Mouse (Mus musculus): ENCODE measurements around the gene Scand1.

Gene Scand1

DNA sequence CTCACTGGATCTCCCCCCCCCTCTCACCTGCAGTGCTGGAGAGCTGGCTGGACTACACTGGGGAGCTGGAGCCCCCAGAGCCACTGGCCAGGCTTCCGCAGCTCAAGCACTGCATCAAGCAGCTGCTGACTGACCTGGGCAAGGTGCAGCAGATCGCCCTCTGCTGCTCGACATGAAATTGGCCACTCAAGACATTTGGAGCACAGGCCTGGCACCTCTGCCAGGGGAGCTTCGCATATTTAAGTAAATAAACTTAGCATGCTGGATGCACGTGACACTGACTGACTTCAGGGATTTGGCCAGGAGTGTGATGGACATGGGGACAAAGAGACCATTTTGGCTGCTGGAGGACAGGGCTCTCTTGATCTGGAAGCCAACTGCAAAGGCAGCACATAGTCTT is 5.2 kb downstream of the Scand1 start:
- DNase-seq (ENCODE audit: low read depth, low spot score): no peak

DNA sequence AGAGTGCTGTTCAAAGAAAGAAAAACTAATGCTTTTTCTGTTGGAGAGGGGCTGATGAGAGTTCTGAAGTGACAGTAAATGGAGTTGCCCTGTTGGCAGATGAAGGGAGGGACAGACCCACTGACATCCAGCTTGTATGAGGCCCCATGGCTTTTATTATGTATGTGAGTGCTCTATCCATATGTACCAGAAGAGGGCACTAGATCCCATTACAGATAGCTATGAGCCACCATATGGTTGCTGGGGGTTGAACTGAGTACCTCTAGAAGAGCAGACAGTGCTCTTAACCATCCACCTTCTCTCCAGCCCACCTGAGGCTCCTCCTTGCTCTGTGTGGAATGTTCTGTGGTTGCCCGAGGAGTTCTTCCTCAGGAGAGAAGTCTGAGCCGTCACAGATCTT is 6.7 kb downstream of the Scand1 start:
- DNase-seq (ENCODE audit: low read depth, low spot score): no peak

- DNase-seq (ENCODE audit: low read depth, low spot score): no peak
These were observed 8.2 kb downstream of the Scand1 start for GRCm38 (mm10) chr2:156304351-156304750.

DNA sequence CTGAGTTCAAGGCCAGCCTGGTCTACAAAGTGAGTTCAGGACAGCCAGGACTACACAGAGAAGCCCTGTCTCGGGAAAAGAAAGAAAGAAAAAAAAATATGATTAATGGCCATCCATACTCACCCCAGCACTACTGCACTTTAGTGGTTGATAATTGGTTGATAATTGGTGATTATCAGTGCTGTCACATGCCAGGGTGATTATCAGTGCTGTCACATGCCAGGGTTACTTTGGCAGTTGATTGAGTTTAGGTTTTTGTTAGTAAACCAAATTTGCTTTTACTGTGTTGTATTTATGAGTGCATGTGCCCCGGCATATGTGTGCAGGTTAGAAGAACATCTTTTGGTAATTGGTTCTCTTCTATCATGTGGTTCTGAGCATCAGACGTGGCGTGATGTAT is 10.4 kb downstream of the Scand1 start:
- no peak for DNase-seq (ENCODE audit: low read depth, low spot score)

- no peak for DNase-seq (ENCODE audit: low read depth, low spot score)
These were observed 14.0 kb downstream of the Scand1 start for GRCm38 (mm10) chr2:156298458-156298857.

DNA sequence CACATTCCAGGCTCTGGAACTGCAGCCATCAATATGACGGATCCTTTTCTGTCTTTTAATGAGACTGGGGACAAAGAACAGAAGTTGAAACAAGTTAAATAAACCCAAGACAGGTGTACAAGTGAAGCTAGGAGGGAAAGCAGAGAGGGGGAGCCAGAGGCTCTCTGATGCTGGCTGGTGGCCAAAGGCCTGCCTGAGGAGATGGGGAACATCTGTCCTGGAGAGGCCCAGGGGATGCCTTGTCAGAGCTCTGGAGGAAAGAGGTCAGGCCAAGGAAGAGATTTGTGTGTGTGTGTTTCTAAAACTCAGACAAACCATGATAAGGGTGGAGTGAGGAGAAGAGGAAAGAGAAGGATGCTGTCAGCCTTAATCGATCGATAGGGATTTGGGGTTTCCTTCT is 14.9 kb downstream of the Scand1 start:
- peak; percentile 16 for DNase-seq (ENCODE audit: low read depth, low spot score)

GRCm38 (mm10) chr2:156296190-156296589 is 16.3 kb downstream of the Scand1 start:
- no peak for DNase-seq (ENCODE audit: low read depth, low spot score)

DNA sequence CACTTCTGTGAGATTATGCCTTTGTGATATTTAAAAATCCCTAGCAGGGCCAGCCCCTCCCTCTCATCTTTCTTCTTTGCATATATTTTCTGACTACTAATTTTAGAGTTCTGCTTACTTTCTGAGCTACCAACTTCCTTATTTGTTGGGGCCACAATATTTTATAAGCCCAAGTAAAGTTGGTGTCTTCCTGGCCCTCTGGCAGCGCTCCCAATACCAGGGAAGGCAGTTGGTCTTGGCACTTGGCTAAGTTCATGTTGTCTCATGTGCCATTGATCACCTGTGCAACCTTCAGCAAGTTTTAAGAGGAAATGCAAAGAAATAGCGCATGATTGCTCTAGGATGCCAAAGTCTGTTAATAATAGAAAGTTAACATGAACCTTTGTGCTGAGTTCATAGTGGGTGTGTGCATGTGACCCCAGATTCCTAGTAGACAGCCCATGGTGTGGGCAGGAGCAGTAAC is 16.9 kb downstream of the Scand1 start:
- no peak for DNase-seq (ENCODE audit: low read depth, low spot score)

DNA sequence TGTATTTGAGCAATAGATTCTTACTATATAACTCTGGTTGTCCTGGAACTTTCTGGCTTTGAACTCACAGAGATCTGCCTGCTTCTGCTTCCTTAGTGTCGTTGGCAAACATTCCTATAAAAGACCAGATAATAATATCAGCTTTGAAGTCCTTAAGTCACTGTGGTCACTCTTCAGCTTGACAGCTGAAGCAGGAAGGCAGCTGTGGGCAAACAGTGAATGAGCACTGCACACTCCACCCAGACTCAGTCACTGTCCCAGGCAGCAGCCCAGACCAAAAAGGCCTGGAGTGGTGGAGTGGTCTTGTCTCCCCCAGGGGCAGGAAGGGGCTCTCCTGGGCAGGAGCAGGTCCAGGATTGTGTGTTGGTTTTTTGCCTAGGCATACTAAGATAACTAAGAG is 20.5 kb downstream of the Scand1 start:
- no peak for DNase-seq (ENCODE audit: low read depth, low spot score)

- DNase-seq (ENCODE audit: low read depth, low spot score): no peak
These were observed 22.8 kb downstream of the Scand1 start for GRCm38 (mm10) chr2:156289552-156290160.

GRCm38 (mm10) chr2:156288222-156288621 is 24.3 kb downstream of the Scand1 start:
- no peak for DNase-seq (ENCODE audit: low read depth, low spot score)

DNA sequence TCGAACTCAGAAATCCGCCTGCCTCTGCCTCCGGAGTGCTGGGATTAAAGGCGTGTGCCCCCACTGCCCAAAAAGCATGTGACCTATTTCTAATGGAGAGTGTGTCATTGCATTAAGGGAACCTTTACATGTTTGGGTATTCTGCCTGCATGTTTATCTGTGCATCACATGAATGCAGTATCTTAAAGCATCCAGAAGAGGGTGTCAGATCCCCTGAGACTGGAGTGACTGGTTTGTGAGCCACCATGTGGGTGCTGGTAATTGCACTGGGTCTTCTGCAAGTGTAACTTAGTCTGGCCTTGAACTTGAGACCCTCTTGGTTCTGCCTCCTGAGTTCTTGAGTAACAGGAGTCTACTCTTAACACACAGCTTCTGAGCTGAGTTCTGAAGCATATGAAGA is 25.8 kb downstream of the Scand1 start:
- no peak for DNase-seq (ENCODE audit: low read depth, low spot score)

- no peak for DNase-seq (ENCODE audit: low read depth, low spot score)
These were observed 27.3 kb downstream of the Scand1 start for GRCm38 (mm10) chr2:156285161-156285560.

DNA sequence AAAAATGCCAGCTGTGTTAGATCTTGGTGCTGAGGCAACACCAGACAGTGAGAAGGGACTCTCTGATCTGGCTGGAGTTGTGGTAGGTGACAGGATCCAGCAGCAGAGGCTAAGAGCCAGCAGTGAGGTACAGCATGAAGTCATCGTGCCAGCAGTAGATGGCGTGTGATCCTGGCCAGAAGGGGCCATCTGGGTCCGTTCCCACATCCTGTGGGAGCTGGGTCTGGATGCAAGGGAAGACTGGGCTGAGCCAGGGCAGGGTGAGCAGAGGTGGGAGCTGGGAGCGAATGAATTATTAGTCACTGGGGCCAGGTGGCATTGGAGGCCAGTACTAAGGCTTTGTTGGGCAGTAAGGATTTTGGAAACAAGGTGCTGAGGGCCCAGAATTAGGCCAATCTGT is 31.3 kb downstream of the Scand1 start:
- DNase-seq (ENCODE audit: low read depth, low spot score): no peak

- DNase-seq (ENCODE audit: low read depth, low spot score): peak; percentile 64
These were observed 34.1 kb downstream of the Scand1 start for GRCm38 (mm10) chr2:156278226-156279017.

DNA sequence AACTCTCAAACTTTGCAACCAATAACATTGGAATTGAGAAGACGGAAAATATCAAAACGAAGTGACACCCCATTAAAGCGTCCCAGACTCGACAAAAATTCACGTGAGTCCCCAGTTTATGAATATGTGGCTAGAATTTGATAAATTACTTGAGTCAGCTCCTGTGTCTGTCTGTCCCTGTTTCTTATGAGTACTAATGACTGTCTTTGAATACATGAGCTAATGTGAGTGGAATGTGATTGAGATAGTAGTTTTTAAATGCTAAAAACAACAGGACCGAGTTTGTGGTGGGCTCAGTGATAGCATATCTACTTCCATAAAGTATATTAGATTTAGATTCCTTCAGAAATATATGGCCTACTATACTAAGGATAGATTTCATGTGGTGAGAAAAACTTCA is 40.0 kb downstream of the Scand1 start:
- no peak for DNase-seq (ENCODE audit: low read depth, low spot score)

DNA sequence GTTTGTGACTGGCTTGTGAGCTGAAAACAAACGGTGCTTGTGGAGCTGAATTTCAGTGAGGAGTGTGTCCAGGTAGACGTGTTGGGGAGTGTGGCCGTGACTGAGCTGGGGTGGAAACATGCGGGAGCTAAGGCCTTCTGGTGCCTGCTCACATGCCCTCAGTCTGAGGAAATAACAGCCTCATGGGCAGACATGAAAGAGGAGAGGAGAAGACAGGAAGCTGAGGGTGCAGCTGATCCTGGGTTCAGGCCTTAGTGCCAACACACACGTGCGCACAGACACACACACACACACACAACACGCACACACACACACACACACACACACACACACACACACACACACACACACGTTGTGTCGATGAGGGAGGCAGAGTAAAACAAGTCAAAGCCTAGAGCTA is 44.9 kb downstream of the Scand1 start:
- no peak for DNase-seq (ENCODE audit: low read depth, low spot score)

GRCm38 (mm10) chr2:156263204-156263893 is 49.2 kb downstream of the Scand1 start:
- no peak for DNase-seq (ENCODE audit: low read depth, low spot score)

Data from embryo, embryonic 11.5 days (tissue).